Mouse (Mus musculus): ENCODE data around the gene Slc35e2. TPM values are rescaled to one million over a fixed set of nuclear protein-coding genes. Genes with fewer than 3 reads are reported as not detected.
A peak's percentile ranks its signal among the peaks of the same experiment; 100 is the strongest.

Gene Slc35e2
- polyA plus RNA-seq, 1 experiment from 2014 or later = 16.4 TPM

- Histone ChIP-seq H3K4me3 (ENCODE audit: low read depth, low read length) (peak overlapping the region; percentile 9; the same call in 1 of the 2 replicates), H3K4me2 (ENCODE audit: low read depth, severe bottlenecking) (peak overlapping the region; percentile 51), H3K9me3 (ENCODE audit: control insufficient read depth, low read length) (no peaks in the 10 kb centered on the region), H3K9ac (ENCODE audit: low read length) (peak overlapping the region; percentile 45), H3K4me1 (ENCODE audit: control insufficient read depth, insufficient read depth, low read length) (peaks cover 20% of the 10 kb centered on the region), H3K36me3 (ENCODE audit: control insufficient read depth, insufficient read depth, low read length) (peaks cover 11% of the 10 kb centered on the region; the same call in 1 of the 2 replicates), H3K27me3 (ENCODE audit: control insufficient read depth, insufficient read depth, low read length) (no peaks in the 10 kb centered on the region), H3K27ac (replicated peaks; ENCODE audit: low read depth, low read length) (peak overlapping the region; percentile 57; the same call in 1 of the 2 replicates)
- ATAC-seq (ENCODE audit: insufficient number of reproducible peaks, low FRiP score, low TSS enrichment, low read depth) = no peak
- DNase-seq (ENCODE audit: low spot score) = peak; percentile 55
- 3% methylated on average over 19 of the region's 19 CpGs for WGBS
Measured at GRCm38 (mm10) chr4:155562725-155563399, 38.4 kb upstream of the Slc35e2 start.

DNA sequence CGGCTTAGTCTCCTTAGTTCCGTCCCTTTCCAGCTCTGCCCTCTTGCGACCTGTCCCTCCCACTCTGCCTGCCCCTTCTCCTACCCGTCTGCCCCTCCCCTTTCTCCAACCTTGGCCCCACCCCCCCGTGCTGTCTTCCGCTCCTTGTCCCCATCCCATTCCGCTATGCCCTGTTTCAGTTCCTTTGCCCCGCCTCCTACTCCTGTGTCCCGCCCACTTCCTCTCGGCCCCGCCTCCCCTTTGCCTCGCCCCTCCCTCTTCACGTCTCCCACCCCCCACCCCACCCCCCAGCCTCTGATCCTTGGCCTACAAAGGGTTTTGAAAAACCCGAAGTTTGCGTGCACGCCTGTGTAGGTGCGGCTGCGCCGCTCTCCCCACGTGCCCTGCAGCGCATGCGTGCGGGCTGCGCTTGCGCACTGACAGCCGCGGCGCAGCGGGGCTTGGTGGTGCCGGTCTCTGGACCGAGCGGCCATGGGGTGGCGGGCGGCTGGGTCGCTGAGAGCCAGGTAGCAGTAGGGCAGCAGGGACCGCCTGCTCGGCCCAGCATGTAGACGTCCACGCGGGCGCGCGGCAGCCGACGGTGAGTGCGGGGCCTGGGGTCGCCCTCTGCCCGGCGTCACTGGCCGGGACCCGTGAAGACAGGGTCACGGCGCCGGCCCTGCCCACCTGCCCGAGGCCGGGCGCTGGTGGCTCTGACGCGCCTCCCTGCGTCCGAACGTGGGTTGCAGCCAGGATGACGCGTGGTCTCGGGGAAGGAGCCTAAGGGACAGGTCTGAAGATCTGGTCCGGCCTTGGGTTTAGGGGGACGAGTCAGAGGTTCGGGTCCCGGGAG lies 37.6 kb upstream of the Slc35e2 start:
- H3K27me3 ChIP-seq (ENCODE audit: control insufficient read depth, insufficient read depth, low read length) = no peaks in the 10 kb centered on the region
- H3K36me3 ChIP-seq (ENCODE audit: control insufficient read depth, insufficient read depth, low read length) = peaks cover 8% of the 10 kb centered on the region; the same call in 1 of the 2 replicates
- H3K4me1 ChIP-seq (ENCODE audit: control insufficient read depth, insufficient read depth, low read length) = peaks cover 20% of the 10 kb centered on the region
- peak overlapping the region; percentile 77 for H3K9ac ChIP-seq (ENCODE audit: low read length)
- ATAC-seq (ENCODE audit: insufficient number of reproducible peaks, low FRiP score, low TSS enrichment, low read depth) (peak; percentile 94), DNase-seq (ENCODE audit: low spot score) (peak; percentile 97)
- under 1% methylated on average over 67 of the region's 69 CpGs for WGBS
- peak overlapping the region; percentile 86 for H3K4me2 ChIP-seq (ENCODE audit: low read depth, severe bottlenecking)
- peak overlapping the region; percentile 73 for H3K4me3 ChIP-seq (ENCODE audit: low read depth, low read length)
- peak overlapping the region; percentile 74 for H3K27ac ChIP-seq (replicated peaks; ENCODE audit: low read depth, low read length)
- H3K9me3 ChIP-seq (ENCODE audit: control insufficient read depth, low read length) = no peaks in the 10 kb centered on the region

- peak overlapping the region; percentile 73 for H3K4me3 ChIP-seq (ENCODE audit: low read depth, low read length)
- ATAC-seq (ENCODE audit: insufficient number of reproducible peaks, low FRiP score, low TSS enrichment, low read depth) = no peak
- peaks cover 20% of the 10 kb centered on the region for H3K4me1 ChIP-seq (ENCODE audit: control insufficient read depth, insufficient read depth, low read length)
Measured at GRCm38 (mm10) chr4:155564315-155565069, 36.7 kb upstream of the Slc35e2 start.

GRCm38 (mm10) chr4:155566555-155566954 lies 34.7 kb upstream of the Slc35e2 start:
- ATAC-seq (ENCODE audit: insufficient number of reproducible peaks, low FRiP score, low TSS enrichment, low read depth) (no peak), DNase-seq (ENCODE audit: low spot score) (no peak)
- Histone ChIP-seq H3K4me1 (ENCODE audit: control insufficient read depth, insufficient read depth, low read length) (peaks cover 20% of the 10 kb centered on the region), H3K9ac (ENCODE audit: low read length) (no peak overlapping the region), H3K4me2 (ENCODE audit: low read depth, severe bottlenecking) (no peak overlapping the region), H3K36me3 (ENCODE audit: control insufficient read depth, insufficient read depth, low read length) (no peaks in the 10 kb centered on the region), H3K4me3 (ENCODE audit: low read depth, low read length) (no peak overlapping the region), H3K9me3 (ENCODE audit: control insufficient read depth, low read length) (no peaks in the 10 kb centered on the region), H3K27ac (replicated peaks; ENCODE audit: low read depth, low read length) (no peak overlapping the region), H3K27me3 (ENCODE audit: control insufficient read depth, insufficient read depth, low read length) (no peaks in the 10 kb centered on the region)
- 52% methylated on average over 8 of the region's 8 CpGs for WGBS

More at GRCm38 (mm10) chr4:155564315-155565069, 36.7 kb upstream of the Slc35e2 start:
- Histone ChIP-seq H3K27ac (replicated peaks; ENCODE audit: low read depth, low read length) (peak overlapping the region; percentile 74; the same call in 1 of the 2 replicates), H3K9me3 (ENCODE audit: control insufficient read depth, low read length) (no peaks in the 10 kb centered on the region), H3K9ac (ENCODE audit: low read length) (peak overlapping the region; percentile 77), H3K36me3 (ENCODE audit: control insufficient read depth, insufficient read depth, low read length) (peaks cover 6% of the 10 kb centered on the region; the same call in 1 of the 2 replicates), H3K27me3 (ENCODE audit: control insufficient read depth, insufficient read depth, low read length) (no peaks in the 10 kb centered on the region), H3K4me2 (ENCODE audit: low read depth, severe bottlenecking) (peak overlapping the region; percentile 86)
- WGBS = 12% methylated on average over 20 of the region's 20 CpGs
- no peak for DNase-seq (ENCODE audit: low spot score)

GRCm38 (mm10) chr4:155568170-155568569 lies 33.0 kb upstream of the Slc35e2 start:
- H3K27ac ChIP-seq (replicated peaks; ENCODE audit: low read depth, low read length) = no peak overlapping the region
- H3K4me1 ChIP-seq (ENCODE audit: control insufficient read depth, insufficient read depth, low read length) = peaks cover 13% of the 10 kb centered on the region
- H3K4me3 ChIP-seq (ENCODE audit: low read depth, low read length) = no peak overlapping the region
- no peaks in the 10 kb centered on the region for H3K27me3 ChIP-seq (ENCODE audit: control insufficient read depth, insufficient read depth, low read length)
- ATAC-seq (ENCODE audit: insufficient number of reproducible peaks, low FRiP score, low TSS enrichment, low read depth) (no peak), DNase-seq (ENCODE audit: low spot score) (no peak)
- 38% methylated on average over 2 of the region's 2 CpGs for WGBS
- H3K36me3 ChIP-seq (ENCODE audit: control insufficient read depth, insufficient read depth, low read length) = no peaks in the 10 kb centered on the region
- H3K4me2 ChIP-seq (ENCODE audit: low read depth, severe bottlenecking) = no peak overlapping the region
- no peaks in the 10 kb centered on the region for H3K9me3 ChIP-seq (ENCODE audit: control insufficient read depth, low read length)
- no peak overlapping the region for H3K9ac ChIP-seq (ENCODE audit: low read length)

DNA sequence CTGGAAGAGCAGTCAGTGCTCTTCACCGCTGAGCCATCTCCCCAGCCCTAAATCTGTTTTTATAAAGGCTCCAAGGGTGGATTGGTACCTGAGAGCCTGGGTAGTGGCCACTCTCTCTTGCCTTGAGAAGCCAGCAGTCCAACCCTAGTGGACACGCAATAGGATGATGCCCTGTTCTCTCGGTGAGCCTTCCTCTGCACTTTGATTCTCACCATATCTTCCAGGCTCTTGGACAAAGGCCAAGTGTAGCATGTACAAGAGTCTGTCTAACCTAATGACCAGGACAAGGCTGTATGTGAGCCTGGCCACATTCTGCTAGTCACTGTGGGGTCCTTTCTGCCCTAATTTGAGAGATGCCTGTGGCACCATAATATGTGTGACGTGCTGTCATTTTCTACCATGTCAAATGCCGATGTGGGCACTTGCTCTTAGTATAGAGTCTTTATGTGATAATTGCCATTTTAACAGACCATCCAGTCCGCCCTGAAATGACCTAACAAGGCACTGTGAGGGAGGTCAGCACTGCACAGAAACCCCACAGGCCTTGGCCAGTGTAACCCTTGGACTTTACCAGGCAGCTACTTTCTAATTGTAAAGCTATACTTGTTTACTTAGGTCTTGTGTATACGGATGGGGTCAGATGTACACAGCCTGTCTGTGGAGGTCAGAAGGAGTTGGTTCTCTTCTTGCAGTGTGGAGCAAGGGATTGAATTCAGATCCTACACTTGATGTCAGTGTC lies 32.4 kb upstream of the Slc35e2 start:
- Histone ChIP-seq H3K4me3 (ENCODE audit: low read depth, low read length) (no peak overlapping the region), H3K27me3 (ENCODE audit: control insufficient read depth, insufficient read depth, low read length) (no peaks in the 10 kb centered on the region), H3K4me2 (ENCODE audit: low read depth, severe bottlenecking) (no peak overlapping the region), H3K9me3 (ENCODE audit: control insufficient read depth, low read length) (no peaks in the 10 kb centered on the region), H3K9ac (ENCODE audit: low read length) (no peak overlapping the region), H3K27ac (replicated peaks; ENCODE audit: low read depth, low read length) (no peak overlapping the region), H3K36me3 (ENCODE audit: control insufficient read depth, insufficient read depth, low read length) (no peaks in the 10 kb centered on the region), H3K4me1 (ENCODE audit: control insufficient read depth, insufficient read depth, low read length) (peaks cover 13% of the 10 kb centered on the region)
- 92% methylated on average over 7 of the region's 7 CpGs for WGBS
- ATAC-seq (ENCODE audit: insufficient number of reproducible peaks, low FRiP score, low TSS enrichment, low read depth) (no peak), DNase-seq (ENCODE audit: low spot score) (no peak)

GRCm38 (mm10) chr4:155569818-155570217 lies 31.4 kb upstream of the Slc35e2 start:
- no peak for DNase-seq (ENCODE audit: low spot score)
- no peak overlapping the region for H3K9ac ChIP-seq (ENCODE audit: low read length)
- H3K4me3 ChIP-seq (ENCODE audit: low read depth, low read length) = no peak overlapping the region
- no peaks in the 10 kb centered on the region for H3K36me3 ChIP-seq (ENCODE audit: control insufficient read depth, insufficient read depth, low read length)
- no peak for ATAC-seq (ENCODE audit: insufficient number of reproducible peaks, low FRiP score, low TSS enrichment, low read depth)
- no peaks in the 10 kb centered on the region for H3K9me3 ChIP-seq (ENCODE audit: control insufficient read depth, low read length)
- H3K27ac ChIP-seq (replicated peaks; ENCODE audit: low read depth, low read length) = no peak overlapping the region
- no peak overlapping the region for H3K4me2 ChIP-seq (ENCODE audit: low read depth, severe bottlenecking)
- peaks cover 8% of the 10 kb centered on the region for H3K4me1 ChIP-seq (ENCODE audit: control insufficient read depth, insufficient read depth, low read length)
- H3K27me3 ChIP-seq (ENCODE audit: control insufficient read depth, insufficient read depth, low read length) = no peaks in the 10 kb centered on the region
- WGBS = 90% methylated on average over 6 of the region's 6 CpGs
